Mouse (Mus musculus) thymus, adult 2 months (tissue): ENCODE data around the gene Spryd4.

Experiments used
- CTCF ChIP-seq: fragments of 200-500 bp; IDR thresholded peaks from 2 replicates; pipeline ENCODE4 v1.5.1; 2012; ENCODE audit warnings: mild to moderate bottlenecking, control low read depth, low read length, moderate library complexity, borderline replicate concordance; ENCODE audit not compliant: control insufficient read depth, poor library complexity, insufficient read depth; ENCODE audit errors: extremely low read depth
- POLR2A ChIP-seq: fragments of 200-500 bp; IDR thresholded peaks from 2 replicates; pipeline ENCODE4 v1.6.1; 2012; ENCODE audit warnings: mild to moderate bottlenecking, low read length, control low read depth, moderate library complexity; ENCODE audit not compliant: control insufficient read depth, poor library complexity, insufficient read depth; ENCODE audit errors: extremely low read depth

- TF ChIP-seq CTCF (no peak), POLR2A (no peak)
These were observed 44.5 kb downstream of the Spryd4 start for GRCm38 (mm10) chr10:128167091-128167490.
